Mouse (Mus musculus) liver, embryonic 14.5 days (tissue): ENCODE measurements around the gene Isy1.

Experiments
- CTCF ChIP-seq: IDR thresholded peaks from 2 replicates; pipeline ENCODE4 v1.5.1; 2016; ENCODE audit warnings: antibody characterized with exemption, low read depth, control low read depth
- EP300 ChIP-seq: IDR thresholded peaks from 2 replicates; pipeline ENCODE4 v1.6.1; 2016; ENCODE audit warnings: antibody characterized with exemption, low read depth

DNA sequence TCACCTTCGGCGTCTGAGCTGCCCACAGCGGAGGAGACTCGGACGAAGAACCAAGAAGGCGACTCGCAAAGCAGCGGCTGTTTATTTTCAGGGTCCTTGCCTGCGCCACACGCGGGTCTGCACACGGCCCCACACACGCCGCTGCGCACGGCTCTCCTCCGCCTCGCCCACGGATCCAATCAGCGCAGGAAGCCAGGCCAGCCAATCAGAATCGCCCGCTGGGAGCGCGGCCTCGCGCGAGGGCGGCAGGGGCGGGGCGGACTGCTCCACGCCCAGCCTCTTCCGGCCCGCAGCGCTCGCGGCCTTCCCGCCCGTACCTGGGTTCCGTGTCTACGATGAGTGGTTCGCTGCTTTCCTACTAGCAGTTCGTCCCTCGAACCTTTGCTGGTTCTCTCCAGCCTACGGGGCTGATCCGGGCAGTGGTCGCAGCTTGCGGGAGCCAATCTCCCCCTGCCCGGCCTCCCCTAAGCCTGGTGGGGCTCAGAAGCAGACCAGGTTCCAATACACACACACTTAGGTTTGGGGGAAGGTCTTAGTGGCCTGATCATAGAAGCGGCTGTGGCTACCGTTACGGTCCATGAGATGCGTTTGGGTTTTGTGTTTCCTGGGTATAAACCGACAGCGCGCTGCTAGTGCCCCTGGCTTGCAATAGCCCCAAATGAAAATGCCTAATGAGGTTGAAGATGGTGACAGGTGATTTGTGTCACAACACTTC, 12.5 kb upstream of the Isy1 start, which contains the start of gene Cnbp:
- TF ChIP-seq CTCF (no peak), EP300 (no peak)
